Mouse (Mus musculus) thymus, postnatal 10 days (tissue): ENCODE results near the gene Prrg2.
"Not testable (repeated sequence)": the region's sequence is repeated elsewhere in the genome, so short reads cannot be mapped to it uniquely, and the experiment has no call there.

Experiments used
- DNase-seq, 2 experiments: peaks; one replicate each; pipeline ENCODE4 v3.0.0; 2021; ENCODE audit warnings: low spot score in 2 of 2

The Prrg2 gene

GRCm38 (mm10) chr7:45035631-45036030 lies 26.8 kb downstream of the Prrg2 start:
- no peak for DNase-seq

GRCm38 (mm10) chr7:45033722-45034359 lies 28.6 kb downstream of the Prrg2 start:
- DNase-seq, result no peak

GRCm38 (mm10) chr7:45030857-45031256 lies 31.6 kb downstream of the Prrg2 start:
- DNase-seq, result no peak

- DNase-seq, result no peak
Observed at GRCm38 (mm10) chr7:45029995-45030394, 32.5 kb downstream of the Prrg2 start.

- no peak for DNase-seq
Observed at GRCm38 (mm10) chr7:45028351-45028750, 34.1 kb downstream of the Prrg2 start.

GRCm38 (mm10) chr7:45027761-45028160 lies 34.7 kb downstream of the Prrg2 start:
- DNase-seq, result no peak

- no peak for DNase-seq
Observed at GRCm38 (mm10) chr7:45026256-45026655, 36.2 kb downstream of the Prrg2 start.

GRCm38 (mm10) chr7:45025601-45026220 lies 36.8 kb downstream of the Prrg2 start:
- DNase-seq, result no peak

- no peak for DNase-seq
Observed at GRCm38 (mm10) chr7:45024281-45025248, 37.9 kb downstream of the Prrg2 start.

GRCm38 (mm10) chr7:45023711-45024110 lies 38.8 kb downstream of the Prrg2 start:
- not testable (repeated sequence) for DNase-seq

- DNase-seq, result no peak
Observed at GRCm38 (mm10) chr7:45020225-45020624, 42.3 kb downstream of the Prrg2 start.

- no peak for DNase-seq
Observed at GRCm38 (mm10) chr7:45019031-45019571, 43.4 kb downstream of the Prrg2 start.

GRCm38 (mm10) chr7:45017242-45018061 lies 45.0 kb downstream of the Prrg2 start, which contains the start of gene Rras:
Rras (plus strand) TSS chr7:45017961.
- DNase-seq, result peak; percentile 60 to 68

GRCm38 (mm10) chr7:45016761-45017160 lies 45.7 kb downstream of the Prrg2 start:
- DNase-seq, result no peak

GRCm38 (mm10) chr7:45015957-45016612 lies 46.4 kb downstream of the Prrg2 start, which contains the start of gene Scaf1:
Scaf1 (minus strand) TSS chr7:45016363.
- peak; percentile 98 to 100 for DNase-seq

- DNase-seq, result no peak
Observed at GRCm38 (mm10) chr7:45015344-45015956, 47.0 kb downstream of the Prrg2 start.

GRCm38 (mm10) chr7:45014096-45014451 lies 48.4 kb downstream of the Prrg2 start:
- no peak for DNase-seq

GRCm38 (mm10) chr7:45013366-45014095 lies 48.9 kb downstream of the Prrg2 start:
- DNase-seq, result no peak

GRCm38 (mm10) chr7:45012824-45013223 lies 49.7 kb downstream of the Prrg2 start:
- no peak for DNase-seq
